Mouse (Mus musculus): Measurements from ENCODE around the gene Foxj2. TPM values are rescaled to one million over a fixed set of nuclear protein-coding genes. Genes with fewer than 3 reads are reported as not detected.

Foxj2 gene
- total RNA-seq (2023), result 10 to 100 TPM; 27.4 to 27.8 TPM

DNA sequence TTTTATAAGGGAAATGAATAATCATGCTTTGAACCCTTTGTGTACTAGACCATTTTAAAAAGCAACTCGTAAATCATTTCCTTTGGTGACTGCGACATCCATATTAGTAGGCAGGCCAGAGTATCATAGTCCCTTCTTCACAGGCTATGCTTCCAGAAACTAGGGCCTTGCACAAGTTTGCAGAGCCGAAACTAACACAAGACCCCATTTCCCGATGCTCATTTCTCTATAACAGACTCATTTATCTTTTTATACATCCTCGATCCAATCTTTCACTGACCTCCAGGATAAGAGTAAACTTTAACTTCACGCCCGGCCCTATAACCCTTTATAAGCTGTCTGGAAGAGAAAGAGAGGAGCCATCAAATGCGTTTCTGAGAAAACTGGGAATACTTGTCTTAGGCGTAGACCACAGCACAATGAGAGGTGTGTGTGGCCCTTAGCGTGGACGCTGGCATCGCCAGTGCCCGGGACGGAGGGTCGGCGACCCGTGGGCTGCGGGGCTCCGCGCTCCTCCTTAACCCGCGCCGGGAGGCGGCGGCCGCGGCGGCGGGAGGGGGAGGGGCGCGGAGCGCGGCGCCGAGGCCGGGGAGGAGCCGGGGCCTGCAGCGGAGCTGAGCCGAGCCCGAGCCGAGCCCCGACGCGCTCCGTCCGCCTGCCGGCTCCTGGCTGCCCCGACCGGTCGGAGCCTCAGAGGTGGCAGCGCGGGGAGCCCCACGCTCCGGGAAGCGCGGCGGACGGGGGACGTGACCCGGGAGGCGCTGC is at the start of gene Foxj2:
Foxj2 (plus strand) TSS at position 609 of the 765 bp plus-strand sequence.

DNA sequence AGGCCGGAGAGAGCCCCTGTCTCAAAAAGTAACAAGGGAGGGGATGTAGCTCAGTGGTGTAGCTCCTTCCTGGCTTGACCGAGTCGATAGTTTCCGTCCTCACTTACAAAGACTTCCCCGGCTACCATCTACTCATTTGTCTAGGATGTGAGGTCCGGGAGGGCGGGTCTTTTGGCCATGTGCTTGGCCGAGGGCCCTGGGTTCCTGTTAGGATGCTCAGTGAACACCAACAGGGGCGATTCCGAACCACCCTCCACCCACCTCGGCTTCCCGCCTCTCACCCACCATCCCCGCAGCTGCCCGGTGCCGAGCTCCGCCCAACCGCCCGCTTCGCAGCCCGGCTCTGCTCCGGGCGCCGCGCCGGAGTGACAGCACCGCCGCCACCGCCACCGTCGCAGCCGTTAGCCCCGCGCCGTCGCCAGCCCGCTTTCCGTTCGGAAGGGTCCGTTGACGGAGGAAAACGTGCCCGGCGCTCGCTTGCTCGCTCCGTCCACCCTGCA is 18.4 kb upstream of the Foxj2 start, which contains the start of gene Slc2a3:
Slc2a3 (minus strand) TSS at position 340 of the 500 bp plus-strand sequence.

DNA sequence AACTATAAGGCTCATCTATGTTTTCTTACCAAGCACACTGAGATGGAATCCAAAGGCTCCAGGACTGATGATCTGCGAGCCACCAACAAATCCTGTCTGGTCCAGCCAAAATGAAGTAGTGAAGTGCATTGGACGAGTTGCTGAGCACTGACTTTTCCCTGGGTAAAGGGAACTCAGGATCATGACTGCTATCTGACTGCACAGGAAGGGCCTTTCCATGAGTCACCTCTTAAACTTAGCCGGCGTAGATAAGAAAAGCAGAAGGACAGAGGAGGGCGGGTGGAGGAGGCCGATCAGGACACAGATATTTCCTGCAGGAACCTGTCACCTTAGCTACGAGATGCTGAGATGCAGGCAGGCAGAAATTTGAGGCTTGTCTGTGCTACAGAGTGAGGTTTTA is 36.2 kb downstream of the Foxj2 start, which contains the start of gene C3ar1:
C3ar1 (minus strand) TSS at position 207 of the 400 bp plus-strand sequence.

DNA sequence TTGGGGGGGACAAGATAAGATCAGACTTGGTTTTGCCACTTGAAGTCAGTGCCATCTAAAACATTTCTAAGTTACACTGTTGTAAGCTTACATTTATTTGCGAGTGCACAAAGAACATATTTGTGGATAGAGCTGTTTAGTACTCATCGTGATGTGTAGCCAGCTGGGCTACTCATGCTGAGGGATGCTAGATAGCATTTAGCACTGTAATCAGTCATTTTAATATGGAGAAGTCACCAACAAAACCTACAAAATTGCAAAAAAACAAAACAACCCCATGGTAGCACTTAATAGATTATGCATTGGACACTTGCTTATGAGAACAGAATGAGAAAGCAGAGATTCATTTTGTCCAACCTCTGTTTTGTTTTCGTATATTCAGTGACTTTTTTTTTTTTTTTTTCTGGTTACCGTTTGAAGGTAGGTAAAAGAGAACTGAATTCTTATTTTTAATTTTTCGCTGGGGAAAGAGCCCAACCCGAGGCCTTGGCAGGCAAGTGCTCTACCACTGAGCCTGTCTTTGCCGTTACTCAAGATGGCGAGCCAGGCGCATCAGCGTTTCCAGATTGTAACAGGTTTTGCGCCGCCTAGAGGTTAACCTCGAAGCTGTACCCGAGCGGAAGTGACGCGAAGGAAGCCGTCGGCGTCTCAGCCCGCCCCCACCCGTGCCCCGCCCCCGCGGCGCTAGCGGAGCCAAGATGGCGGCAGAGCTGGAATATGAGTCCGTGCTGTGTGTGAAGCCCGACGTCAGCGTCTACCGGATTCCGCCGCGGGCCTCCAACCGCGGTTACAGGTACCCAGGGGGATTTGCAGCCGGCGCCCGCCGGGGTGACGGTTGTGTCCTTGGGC is 54.4 kb downstream of the Foxj2 start, which contains the start of gene Necap1:
Necap1 (plus strand) TSS at position 604 of the 849 bp plus-strand sequence.

Other genes with a start within 250 kb of the Foxj2 start
- 10 to 100 TPM; 86.7 to 97.1 TPM for gene Apobec1, start 217.5 kb upstream of the Foxj2 start, total RNA-seq (2023)
- gene Gdf3, start 209.8 kb upstream of the Foxj2 start, total RNA-seq (2023), result under 1 TPM; 0.42 to 0.55 TPM
- not detected for gene Dppa3, start 193.5 kb upstream of the Foxj2 start, total RNA-seq (2023)
- not detected for gene Nanog, start 112.4 kb upstream of the Foxj2 start, total RNA-seq (2023)
- 100 to 1,000 TPM; 531 to 535 TPM for gene Slc2a3, start 18.3 kb upstream of the Foxj2 start, total RNA-seq (2023)
- under 1 TPM; 0.53 to 0.55 TPM for gene C3ar1, start 36.2 kb downstream of the Foxj2 start, total RNA-seq (2023)
- gene Necap1, start 54.6 kb downstream of the Foxj2 start, total RNA-seq (2023), result 10 to 100 TPM; 41.5 to 42.4 TPM
- 10 to 100 TPM; 60.6 to 71.3 TPM for gene Clec4a1, start 101.9 kb downstream of the Foxj2 start, total RNA-seq (2023)
- 10 to 100 TPM; 69.4 to 73.0 TPM for gene Clec4a3, start 132.6 kb downstream of the Foxj2 start, total RNA-seq (2023)
- 1 to 10 TPM; 1.5 to 1.9 TPM for gene Clec4a4, start 170.5 kb downstream of the Foxj2 start, total RNA-seq (2023)
- gene Clec4b1, start 230.0 kb downstream of the Foxj2 start, total RNA-seq (2023), result 1 to 10 TPM; 3.7 to 4.4 TPM